Mouse (Mus musculus) embryonic facial prominence, embryonic 15.5 days (tissue): ENCODE results near the gene Hcn2. TPM values are rescaled to one million over a fixed set of nuclear protein-coding genes. Genes with fewer than 3 reads are reported as not detected.

Experiments used
- ATAC-seq: fragments of 200-750 bp; cut with Nextera tagmentation; 2 replicates; pipeline ENCODE4 v1.8.0; 2017; ENCODE audit warnings: low read depth, moderate TSS enrichment; ENCODE audit not compliant: insufficient number of reproducible peaks, low FRiP score, low TSS enrichment
- H3K27ac ChIP-seq: fragments of 300-500 bp; sonication (generic); replicated peaks from 2 replicates; pipeline ENCODE4 v1.5.1; 2015; ENCODE audit warnings: mild to moderate bottlenecking, inconsistent platforms
- H3K27me3 ChIP-seq: fragments of 300-500 bp; sonication (generic); 2 replicates; pipeline ENCODE4 v1.6.1; 2015; ENCODE audit warnings: inconsistent platforms
- H3K36me3 ChIP-seq: fragments of 300-500 bp; sonication (generic); 2 replicates; pipeline ENCODE4 v1.6.1; 2015; ENCODE audit warnings: mild to moderate bottlenecking, inconsistent platforms
- H3K4me1 ChIP-seq: fragments of 300-500 bp; sonication (generic); 2 replicates; pipeline ENCODE4 v1.6.1; 2015; ENCODE audit warnings: inconsistent platforms
- H3K4me2 ChIP-seq: fragments of 300-500 bp; sonication (generic); replicated peaks from 2 replicates; pipeline ENCODE4 v1.6.1; 2015; ENCODE audit warnings: mild to moderate bottlenecking, inconsistent platforms
- H3K4me3 ChIP-seq: fragments of 300-500 bp; sonication (generic); replicated peaks from 2 replicates; pipeline ENCODE4 v1.5.1; 2015; ENCODE audit warnings: mild to moderate bottlenecking, inconsistent platforms
- H3K9ac ChIP-seq: fragments of 300-500 bp; sonication (generic); 2 replicates; pipeline ENCODE4 v1.6.1; 2015; ENCODE audit warnings: inconsistent platforms
- H3K9me3 ChIP-seq: fragments of 300-500 bp; sonication (generic); replicated peaks from 2 replicates; pipeline ENCODE4 v1.6.1; 2016; ENCODE audit warnings: inconsistent platforms
- WGBS: fragments of 180-500 bp; shearing (Covaris S2); methylation state at CpG from one replicate; pipeline ENCODE4 v1.1.7; 2015; 5-methylcytosine and 5-hydroxymethylcytosine counted together
- polyA plus RNA-seq: library from polyadenylated mRNA; unstranded; fragments of >200 nt; fragmentation: Nextera tagmentation; extraction: Ambion mirVana; gene quantifications from 2 replicates; pipeline ENCODE4 v1.2.1, GENCODE M21; 2015

Gene Hcn2
- polyA plus RNA-seq, 1 experiment from 2014 or later, result 0.13 TPM

GRCm38 (mm10) chr10:79713163-79713562, 3.3 kb upstream of the Hcn2 start:
- Histone ChIP-seq H3K9ac (no peak overlapping the region), H3K9me3 (no peaks in the 10 kb centered on the region), H3K27ac (no peak overlapping the region), H3K27me3 (peaks cover 44% of the 10 kb centered on the region), H3K4me1 (peaks cover 21% of the 10 kb centered on the region), H3K36me3 (peaks cover 37% of the 10 kb centered on the region), H3K4me3 (no peak overlapping the region), H3K4me2 (no peak overlapping the region)
- ATAC-seq, result no peak
- 22% methylated on average over 1 of the region's 1 CpGs for WGBS

GRCm38 (mm10) chr10:79714996-79715395, 1.4 kb upstream of the Hcn2 start:
- no peaks in the 10 kb centered on the region for H3K9me3 ChIP-seq
- H3K4me1 ChIP-seq, result peaks cover 21% of the 10 kb centered on the region
- no peak overlapping the region for H3K4me2 ChIP-seq
- peaks cover 59% of the 10 kb centered on the region for H3K27me3 ChIP-seq
- H3K4me3 ChIP-seq, result no peak overlapping the region
- no peak for ATAC-seq
- no peak overlapping the region for H3K27ac ChIP-seq
- peaks cover 21% of the 10 kb centered on the region for H3K36me3 ChIP-seq
- no peak overlapping the region for H3K9ac ChIP-seq
- WGBS, result 66% methylated on average over 4 of the region's 4 CpGs

GRCm38 (mm10) chr10:79716988-79717355, 538 bp downstream of the Hcn2 start:
- Histone ChIP-seq H3K4me3 (peak overlapping the region; percentile 56), H3K4me1 (peaks cover 21% of the 10 kb centered on the region), H3K27me3 (peaks cover 59% of the 10 kb centered on the region), H3K36me3 (peaks cover 2% of the 10 kb centered on the region), H3K27ac (no peak overlapping the region), H3K9me3 (no peaks in the 10 kb centered on the region), H3K9ac (peak overlapping the region; percentile 1; the same call in 1 of the 2 replicates), H3K4me2 (peak overlapping the region; percentile 98)
- under 1% methylated on average over 40 of the region's 44 CpGs for WGBS
- ATAC-seq, result no peak

GRCm38 (mm10) chr10:79717640-79718357, 1.4 kb downstream of the Hcn2 start:
- peak overlapping the region; percentile 56 for H3K4me3 ChIP-seq
- H3K27me3 ChIP-seq, result peaks cover 59% of the 10 kb centered on the region

DNA sequence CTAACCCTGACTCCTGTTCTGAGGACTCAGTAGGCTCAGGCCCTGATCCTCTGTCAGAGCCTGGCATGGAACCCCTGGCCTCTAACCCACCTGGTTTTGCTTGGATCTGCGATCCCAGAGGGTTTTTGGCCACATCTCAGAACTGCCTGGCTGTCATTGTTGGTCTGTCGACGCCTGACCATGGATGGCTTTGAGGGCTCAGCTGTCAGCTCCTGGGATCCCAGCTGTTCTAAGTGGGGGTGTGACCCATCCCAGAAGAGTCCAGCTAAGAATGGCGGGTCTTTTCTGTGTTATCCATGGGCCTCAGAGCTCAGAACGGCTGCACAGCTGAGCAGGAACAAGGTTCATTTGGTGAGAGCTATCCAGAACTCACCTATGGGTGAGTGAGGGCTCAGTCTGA, 4.7 kb downstream of the Hcn2 start:
- Histone ChIP-seq H3K4me2 (no peak overlapping the region), H3K36me3 (no peaks in the 10 kb centered on the region), H3K4me3 (no peak overlapping the region), H3K27ac (no peak overlapping the region), H3K9ac (no peak overlapping the region), H3K9me3 (no peaks in the 10 kb centered on the region), H3K4me1 (peaks cover 22% of the 10 kb centered on the region), H3K27me3 (peaks cover 36% of the 10 kb centered on the region)
- WGBS, result 70% methylated on average over 5 of the region's 5 CpGs
- no peak for ATAC-seq

More at GRCm38 (mm10) chr10:79717640-79718357, 1.4 kb downstream of the Hcn2 start:
- Histone ChIP-seq H3K9me3 (no peaks in the 10 kb centered on the region), H3K4me2 (peak overlapping the region; percentile 98), H3K36me3 (no peaks in the 10 kb centered on the region), H3K27ac (no peak overlapping the region), H3K9ac (no peak overlapping the region), H3K4me1 (peaks cover 25% of the 10 kb centered on the region)
- ATAC-seq, result no peak
- WGBS, result 4% methylated on average over 43 of the region's 43 CpGs

DNA sequence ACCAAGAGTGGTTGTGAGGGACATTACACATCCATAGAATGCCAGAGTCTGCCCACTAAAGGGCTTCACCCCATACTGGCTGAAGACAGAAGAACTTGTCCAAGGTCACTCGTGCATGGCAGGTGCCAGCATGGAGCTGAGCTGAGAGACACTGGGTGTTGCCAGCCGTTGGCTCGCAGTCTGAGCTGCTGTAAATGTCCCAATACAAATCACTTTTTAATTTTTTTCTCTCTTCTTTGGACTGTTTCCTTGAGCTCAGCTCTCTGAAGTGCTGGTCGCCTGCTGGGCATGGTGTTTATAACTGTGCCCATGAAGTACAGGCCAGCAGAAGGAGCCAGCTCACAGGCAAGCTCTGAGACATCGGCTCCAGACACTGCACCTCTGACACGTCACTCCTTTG, 6.6 kb downstream of the Hcn2 start:
- 61% methylated on average over 6 of the region's 6 CpGs for WGBS
- Histone ChIP-seq H3K27ac (no peak overlapping the region), H3K9ac (no peak overlapping the region), H3K4me2 (no peak overlapping the region), H3K9me3 (no peaks in the 10 kb centered on the region), H3K4me3 (no peak overlapping the region), H3K27me3 (peaks cover 16% of the 10 kb centered on the region), H3K36me3 (no peaks in the 10 kb centered on the region), H3K4me1 (peaks cover 4% of the 10 kb centered on the region; the same call in 1 of the 2 replicates)
- no peak for ATAC-seq

GRCm38 (mm10) chr10:79723692-79724091, 7.3 kb downstream of the Hcn2 start:
- Histone ChIP-seq H3K4me1 (peaks cover 4% of the 10 kb centered on the region; the same call in 1 of the 2 replicates), H3K4me2 (no peak overlapping the region), H3K27ac (no peak overlapping the region), H3K9ac (no peak overlapping the region), H3K27me3 (peaks cover 10% of the 10 kb centered on the region), H3K9me3 (no peaks in the 10 kb centered on the region), H3K36me3 (no peaks in the 10 kb centered on the region), H3K4me3 (no peak overlapping the region)
- ATAC-seq, result no peak
- WGBS, result 80% methylated on average over 7 of the region's 7 CpGs

DNA sequence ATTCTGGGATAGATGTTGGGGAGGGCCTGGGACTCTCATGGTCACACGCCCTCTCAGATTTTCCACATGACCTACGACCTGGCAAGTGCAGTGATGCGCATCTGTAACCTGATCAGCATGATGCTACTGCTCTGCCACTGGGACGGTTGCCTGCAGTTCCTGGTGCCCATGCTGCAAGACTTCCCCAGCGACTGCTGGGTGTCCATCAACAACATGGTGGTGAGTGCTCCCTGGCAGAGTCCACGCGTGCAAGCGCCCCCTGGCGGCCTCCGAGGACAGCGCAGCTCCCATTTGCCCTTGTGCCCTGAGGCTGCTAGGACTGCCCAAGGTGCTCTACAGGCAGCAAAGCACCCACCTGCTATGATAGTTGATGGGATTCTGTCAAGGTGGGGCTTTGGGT, 9.7 kb downstream of the Hcn2 start:
- no peak for ATAC-seq
- H3K9ac ChIP-seq, result no peak overlapping the region
- peaks cover 4% of the 10 kb centered on the region; the same call in 1 of the 2 replicates for H3K4me1 ChIP-seq
- no peak overlapping the region for H3K27ac ChIP-seq
- H3K36me3 ChIP-seq, result no peaks in the 10 kb centered on the region
- H3K9me3 ChIP-seq, result no peaks in the 10 kb centered on the region
- WGBS, result 32% methylated on average over 11 of the region's 11 CpGs
- H3K4me2 ChIP-seq, result no peak overlapping the region
- no peaks in the 10 kb centered on the region; the same call in 1 of the 2 replicates for H3K27me3 ChIP-seq
- no peak overlapping the region for H3K4me3 ChIP-seq

GRCm38 (mm10) chr10:79728323-79729249, 12.2 kb downstream of the Hcn2 start:
- H3K4me3 ChIP-seq, result no peak overlapping the region
- H3K27ac ChIP-seq, result no peak overlapping the region
- peaks cover 8% of the 10 kb centered on the region for H3K36me3 ChIP-seq
- H3K9ac ChIP-seq, result no peak overlapping the region
- no peak for ATAC-seq
- H3K27me3 ChIP-seq, result no peaks in the 10 kb centered on the region
- no peaks in the 10 kb centered on the region for H3K9me3 ChIP-seq
- H3K4me2 ChIP-seq, result no peak overlapping the region
- 71% methylated on average over 28 of the region's 28 CpGs for WGBS
- H3K4me1 ChIP-seq, result no peaks in the 10 kb centered on the region

GRCm38 (mm10) chr10:79729357-79729965, 13.0 kb downstream of the Hcn2 start:
- H3K27ac ChIP-seq, result no peak overlapping the region

GRCm38 (mm10) chr10:79732500-79732899, 16.1 kb downstream of the Hcn2 start:
- H3K27me3 ChIP-seq, result no peaks in the 10 kb centered on the region; the same call in 1 of the 2 replicates
- WGBS, result 100% methylated on average over 1 of the region's 1 CpGs
- no peak overlapping the region for H3K27ac ChIP-seq
- peaks cover 47% of the 10 kb centered on the region for H3K36me3 ChIP-seq
- H3K9me3 ChIP-seq, result peaks cover 9% of the 10 kb centered on the region
- H3K4me2 ChIP-seq, result no peak overlapping the region
- H3K4me1 ChIP-seq, result no peaks in the 10 kb centered on the region
- H3K4me3 ChIP-seq, result no peak overlapping the region
- H3K9ac ChIP-seq, result no peak overlapping the region
- no peak for ATAC-seq

More at GRCm38 (mm10) chr10:79729357-79729965, 13.0 kb downstream of the Hcn2 start:
- Histone ChIP-seq H3K4me2 (no peak overlapping the region), H3K4me3 (no peak overlapping the region), H3K9ac (no peak overlapping the region), H3K9me3 (no peaks in the 10 kb centered on the region), H3K36me3 (peaks cover 17% of the 10 kb centered on the region), H3K27me3 (no peaks in the 10 kb centered on the region), H3K4me1 (no peaks in the 10 kb centered on the region)
- WGBS, result 83% methylated on average over 13 of the region's 13 CpGs
- no peak for ATAC-seq
